Mouse (Mus musculus) cerebellum, postnatal 10 days (tissue): ENCODE measurements at regions not wholly inside any gene's neighbourhood (a gene's known extent, or its start where the extent isn't known, plus 50 kb on each side); places are given as distances from the start of the nearest gene placed in this dataset.
"Not testable (repeated sequence)": the region's sequence is repeated elsewhere in the genome, so short reads cannot be mapped to it uniquely, and the experiment has no call there.

ENCODE experiments used
- DNase-seq, 2 experiments: peaks; one replicate each; pipeline ENCODE4 v3.0.0; 2021; ENCODE audit warnings: mixed read lengths in 2 of 2

DNA sequence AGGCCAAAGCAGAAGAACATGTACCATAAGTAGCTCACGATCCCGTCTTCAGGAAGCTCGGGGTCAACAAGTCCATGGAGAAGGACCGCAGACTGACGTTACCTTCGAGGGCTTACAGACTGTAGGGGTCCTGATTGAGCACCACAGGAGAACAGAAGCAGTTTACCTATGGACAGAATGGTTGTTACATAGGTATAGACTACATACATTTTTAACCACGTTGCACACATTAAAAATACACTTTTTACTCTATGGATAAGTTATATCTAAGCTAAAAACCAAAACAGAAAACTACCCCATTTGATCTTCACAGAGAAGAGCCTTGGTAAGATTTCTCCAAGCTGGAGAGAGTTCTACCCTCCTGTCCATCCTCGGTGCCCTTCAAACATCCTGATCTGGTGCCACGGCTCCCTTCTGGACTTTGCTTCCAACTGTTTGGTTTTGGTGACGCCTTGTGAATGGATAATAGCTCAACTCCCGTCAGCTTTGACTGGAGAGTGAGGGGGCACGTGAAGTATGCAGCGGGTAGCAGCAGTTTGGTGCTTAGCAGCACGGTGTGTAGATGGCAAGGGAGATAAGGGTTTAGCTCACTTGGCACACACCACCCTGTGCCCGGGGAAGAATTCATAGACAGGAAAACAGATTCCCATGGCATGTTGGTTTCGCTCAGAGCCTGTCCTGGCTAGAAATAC lies 117.9 kb upstream of the Cpsf6 start:
- DNase-seq, result no peak

DNA sequence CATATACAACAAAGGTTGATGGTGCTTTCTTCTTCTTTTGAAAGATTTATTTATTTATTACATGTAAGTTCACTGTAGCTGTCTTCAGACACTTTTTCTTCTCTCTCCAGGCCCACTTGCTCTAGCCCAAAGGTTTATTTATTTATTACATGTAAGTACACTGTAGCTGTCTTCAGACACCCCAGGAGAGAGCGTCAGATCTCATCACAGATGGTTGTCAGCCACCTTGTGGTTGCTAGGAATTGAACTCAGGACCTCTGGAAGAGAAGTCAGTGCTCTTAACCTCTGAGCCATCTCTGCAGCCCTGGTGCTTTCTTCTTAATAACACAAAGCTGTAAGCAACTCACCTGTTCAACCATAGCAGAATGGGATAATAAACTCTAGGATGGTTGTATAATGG lies 117.3 kb upstream of the Cpsf6 start:
- DNase-seq, result not testable (repeated sequence)

DNA sequence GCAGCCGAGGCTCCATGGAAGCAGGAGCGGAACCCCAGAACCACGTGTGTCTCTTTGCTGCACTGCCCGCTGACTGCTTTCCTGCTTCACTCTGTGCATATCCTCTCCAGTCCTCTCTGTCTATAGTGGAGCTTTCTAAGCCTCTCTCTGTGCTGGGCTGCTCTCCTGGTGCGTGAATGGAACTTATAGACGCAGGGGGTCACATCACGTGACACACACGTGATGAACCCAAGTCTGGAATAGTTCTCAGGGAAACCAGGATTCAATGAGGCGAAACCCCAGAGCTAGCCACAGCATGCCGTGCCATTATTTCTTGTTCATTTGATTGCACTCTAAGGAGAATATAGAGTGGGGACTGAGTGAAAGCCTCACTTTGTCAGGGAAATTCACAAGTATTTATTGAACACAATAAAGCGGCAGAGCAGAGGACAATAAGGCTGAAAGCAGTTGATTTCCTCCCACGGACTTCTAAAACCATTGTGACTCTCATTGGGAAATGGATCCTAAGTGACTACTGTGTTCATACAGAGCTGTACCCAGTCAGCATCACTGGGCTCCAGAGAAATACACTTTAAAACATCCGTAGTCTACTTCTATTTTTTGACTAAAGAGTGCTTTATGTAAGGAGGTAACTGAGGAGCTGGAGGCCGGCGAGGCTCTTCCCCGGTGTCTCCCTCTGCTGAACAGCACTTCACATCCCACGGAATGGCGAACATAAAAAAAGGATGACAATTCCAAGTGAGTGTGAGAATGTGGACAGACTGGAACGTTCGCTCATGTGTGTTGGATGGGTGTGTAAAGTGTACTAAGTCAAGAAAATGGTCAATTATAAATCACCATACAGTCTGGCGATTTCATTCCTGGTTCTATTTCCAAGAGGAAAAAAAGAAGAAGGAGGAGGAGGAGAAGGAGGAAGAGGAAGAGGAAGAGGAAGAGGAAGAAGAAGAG lies 116.5 kb upstream of the Cpsf6 start:
- no peak for DNase-seq

DNA sequence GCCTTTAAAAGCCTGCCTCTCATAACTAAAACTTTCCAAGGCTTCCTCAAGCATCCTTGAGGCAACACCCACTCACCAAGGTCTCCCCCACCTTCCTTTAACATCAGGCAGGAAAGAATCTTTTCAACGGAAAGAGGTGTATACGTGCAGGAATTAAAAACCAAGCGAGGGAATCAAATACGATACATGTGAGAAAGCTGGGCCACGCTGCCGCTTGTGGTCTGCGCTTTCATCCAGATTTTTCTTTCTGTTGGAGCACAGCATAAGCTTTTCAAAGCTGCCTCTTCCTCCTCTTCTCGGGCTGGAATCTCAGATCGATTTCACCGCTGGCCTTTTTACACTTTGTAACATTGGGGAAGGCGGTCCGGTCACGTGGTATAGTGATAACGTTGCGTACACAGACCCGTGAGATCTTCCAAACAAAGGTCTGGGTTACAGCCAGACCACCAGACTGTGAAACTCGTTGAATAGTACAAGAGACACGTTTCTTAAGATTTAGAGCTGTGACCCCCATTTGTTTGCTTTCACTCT lies 114.4 kb upstream of the Cpsf6 start:
- peak in 1 of 2 experiments; percentile 31 for DNase-seq

DNA sequence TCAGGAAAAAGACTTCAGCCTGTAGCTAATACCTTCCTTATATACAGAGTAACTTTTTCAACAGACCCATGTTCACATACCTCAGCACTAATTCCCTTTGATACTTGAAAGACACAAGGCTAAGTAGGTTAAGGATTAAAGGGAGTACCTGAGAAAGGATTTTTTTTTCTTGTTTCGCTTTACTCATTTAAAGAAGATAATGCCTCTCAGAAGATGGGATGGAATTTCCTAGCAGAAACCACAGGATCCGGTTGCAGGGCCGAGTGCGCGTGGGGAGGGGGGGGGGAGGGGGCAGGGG lies 114.0 kb upstream of the Cpsf6 start:
- no peak for DNase-seq

GRCm38 (mm10) chr10:117493091-117493823 lies 113.4 kb upstream of the Cpsf6 start:
- DNase-seq, result no peak

DNA sequence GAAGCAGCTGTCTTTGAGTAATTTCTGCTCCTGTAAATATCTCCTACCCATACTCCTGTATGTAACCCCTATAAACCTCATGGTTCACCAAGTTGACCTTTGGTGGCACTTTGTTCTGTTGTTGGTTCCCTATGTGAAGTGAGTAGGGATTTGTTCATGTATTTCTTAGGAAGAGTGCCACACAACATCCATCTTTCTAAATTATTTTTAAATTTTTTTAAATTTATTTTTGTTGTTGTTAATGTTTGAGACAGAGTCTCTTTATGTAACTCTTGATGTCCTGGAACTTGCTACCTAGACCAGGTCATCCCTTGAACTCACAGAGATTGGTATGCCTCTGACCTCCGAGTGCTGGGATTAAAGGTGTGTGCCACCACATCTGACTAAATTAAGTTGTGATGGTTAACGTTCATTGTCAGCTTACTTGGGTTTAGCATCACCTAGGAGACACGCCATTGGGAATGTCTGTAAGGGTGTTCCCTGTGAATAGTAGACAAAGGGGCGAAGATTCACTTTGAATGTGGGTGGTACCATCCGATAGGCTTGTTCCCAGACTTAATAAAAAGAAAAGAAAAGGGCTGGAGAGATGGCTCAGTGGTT lies 112.7 kb upstream of the Cpsf6 start:
- no peak for DNase-seq

DNA sequence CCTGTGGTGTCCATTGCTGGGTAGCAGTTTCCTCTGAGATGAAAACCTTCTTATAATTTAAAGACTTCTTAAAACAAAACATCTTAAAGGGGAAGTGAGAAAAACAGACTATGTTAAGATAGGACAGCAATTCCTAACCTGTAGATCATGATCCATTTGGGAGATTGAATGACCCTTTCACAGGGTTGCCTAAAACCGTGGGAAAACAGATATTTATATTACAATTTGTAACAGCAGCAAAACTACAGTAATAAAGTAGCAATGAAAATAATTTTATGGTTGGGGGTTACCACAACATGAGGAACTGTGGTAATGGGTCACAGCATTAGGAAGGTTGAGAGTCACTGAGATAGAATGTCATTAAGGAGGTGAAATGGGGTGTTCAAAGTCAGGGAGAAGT lies 111.9 kb upstream of the Cpsf6 start:
- DNase-seq, result no peak

GRCm38 (mm10) chr10:117490851-117491595 lies 111.2 kb upstream of the Cpsf6 start:
- no peak for DNase-seq

DNA sequence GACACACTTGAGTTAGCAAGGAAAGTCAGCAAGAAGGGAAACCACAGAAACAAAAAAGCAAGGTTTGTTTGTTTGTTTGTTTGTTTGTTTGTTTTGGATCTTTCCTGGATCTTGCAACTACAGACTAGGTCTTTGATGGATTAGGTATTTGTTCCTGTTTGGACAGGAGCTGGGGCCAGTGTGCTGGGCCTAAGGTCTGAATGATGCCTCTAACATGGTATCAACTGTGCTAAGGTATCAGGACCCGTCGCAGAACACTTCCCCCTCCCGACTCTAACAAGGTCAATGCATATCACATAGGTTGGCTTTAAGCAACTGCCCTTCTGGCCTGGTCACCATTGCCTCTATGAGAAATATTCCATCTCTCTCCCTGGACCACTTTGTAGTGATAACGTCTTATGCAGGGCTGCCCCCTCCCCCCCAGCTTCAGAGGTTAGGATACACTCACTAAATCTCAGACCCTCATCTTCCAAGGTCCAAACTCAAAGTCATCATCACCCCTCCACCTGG lies 103.3 kb upstream of the Cpsf6 start:
- no peak for DNase-seq

DNA sequence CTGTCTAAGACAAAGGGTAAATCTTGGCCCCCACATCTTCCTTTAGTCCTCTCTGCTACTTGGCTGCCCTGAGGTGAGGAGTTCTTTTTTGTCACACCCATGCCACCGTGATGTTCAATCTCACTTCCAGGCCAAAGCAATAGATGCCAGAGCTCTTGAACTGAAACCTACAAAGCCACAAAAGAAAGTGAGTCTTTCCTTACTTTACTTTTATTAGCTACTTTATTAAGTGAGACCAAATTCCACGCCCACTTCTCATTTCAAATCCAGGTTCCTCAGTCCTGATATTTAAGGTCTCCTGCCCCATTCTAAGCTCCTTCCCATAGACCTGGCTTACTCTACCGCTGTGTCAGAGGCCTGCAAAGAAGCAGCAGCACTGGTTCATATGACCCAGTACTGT lies 102.5 kb upstream of the Cpsf6 start:
- no peak for DNase-seq

- no peak for DNase-seq
Measured at GRCm38 (mm10) chr10:117481341-117481990, 101.7 kb upstream of the Cpsf6 start.

DNA sequence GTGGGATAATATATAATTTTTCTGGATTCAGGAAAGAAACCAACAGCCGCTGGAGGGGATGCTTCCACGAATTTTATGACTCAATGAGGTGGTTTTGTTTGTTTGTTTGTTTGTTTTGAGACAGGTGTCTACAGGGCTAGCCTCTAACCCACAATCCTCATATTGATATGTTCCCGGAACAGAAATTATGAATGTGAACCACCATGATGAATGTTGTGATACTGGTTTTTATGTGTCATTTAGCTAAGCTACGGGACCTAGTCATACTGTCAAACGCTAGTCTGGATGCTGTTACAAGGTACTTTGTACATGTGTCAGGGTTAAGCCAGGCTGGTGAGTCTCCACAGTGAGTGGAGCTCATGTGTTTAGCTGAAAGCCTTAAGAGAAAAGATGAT lies 100.6 kb upstream of the Cpsf6 start:
- no peak for DNase-seq

DNA sequence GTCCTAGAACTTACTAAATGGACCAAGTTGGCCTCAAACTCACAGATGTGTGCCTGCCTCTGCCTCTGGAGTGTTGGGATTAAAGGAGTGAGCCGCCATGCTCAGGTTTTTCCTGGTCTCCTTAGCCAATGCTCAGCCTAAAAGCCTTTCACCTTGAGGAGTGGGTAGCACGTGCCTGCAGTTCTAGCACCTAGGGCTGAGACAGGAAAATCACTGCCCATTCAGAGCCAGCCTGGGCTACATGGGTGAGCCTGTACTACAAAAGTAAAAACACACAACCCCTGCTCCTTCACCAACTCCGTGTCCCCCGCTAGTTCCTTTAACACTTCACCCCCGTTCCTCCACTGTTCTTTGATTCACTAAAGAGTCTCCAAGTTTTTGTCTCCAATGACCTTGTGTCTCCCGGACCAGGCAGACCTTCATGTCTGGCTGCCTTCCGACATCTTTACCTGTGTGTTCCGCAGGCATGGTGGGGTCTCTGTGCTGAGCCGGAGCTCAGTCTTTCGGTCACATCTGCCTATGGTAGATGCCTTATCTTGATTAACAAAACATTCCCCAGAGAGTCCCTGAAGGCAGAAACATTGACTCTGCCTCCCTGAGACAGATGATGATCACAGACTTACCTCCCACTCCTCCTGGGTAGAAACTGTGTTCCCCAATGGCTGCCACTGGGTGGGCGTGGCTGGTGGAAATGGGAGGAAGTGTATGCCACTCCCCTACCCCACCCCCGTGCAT lies 100.1 kb upstream of the Cpsf6 start:
- DNase-seq, result no peak

DNA sequence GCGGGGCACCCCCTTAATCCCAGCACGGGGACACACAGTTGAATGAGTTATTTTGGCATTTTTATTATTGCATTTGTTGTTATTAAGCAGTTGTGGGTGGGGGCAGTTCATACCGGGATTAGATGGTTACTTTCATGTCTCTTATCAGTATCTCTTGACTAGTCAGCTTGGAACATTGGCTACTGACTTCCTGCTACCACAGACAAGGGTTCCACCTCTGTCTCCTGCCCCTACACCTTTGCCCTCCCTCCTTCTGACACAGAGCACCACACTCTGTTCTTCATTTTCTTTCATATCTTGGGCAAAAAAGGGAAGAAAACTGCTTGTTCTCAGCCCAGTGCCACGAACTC lies 99.1 kb upstream of the Cpsf6 start:
- DNase-seq, result no peak

DNA sequence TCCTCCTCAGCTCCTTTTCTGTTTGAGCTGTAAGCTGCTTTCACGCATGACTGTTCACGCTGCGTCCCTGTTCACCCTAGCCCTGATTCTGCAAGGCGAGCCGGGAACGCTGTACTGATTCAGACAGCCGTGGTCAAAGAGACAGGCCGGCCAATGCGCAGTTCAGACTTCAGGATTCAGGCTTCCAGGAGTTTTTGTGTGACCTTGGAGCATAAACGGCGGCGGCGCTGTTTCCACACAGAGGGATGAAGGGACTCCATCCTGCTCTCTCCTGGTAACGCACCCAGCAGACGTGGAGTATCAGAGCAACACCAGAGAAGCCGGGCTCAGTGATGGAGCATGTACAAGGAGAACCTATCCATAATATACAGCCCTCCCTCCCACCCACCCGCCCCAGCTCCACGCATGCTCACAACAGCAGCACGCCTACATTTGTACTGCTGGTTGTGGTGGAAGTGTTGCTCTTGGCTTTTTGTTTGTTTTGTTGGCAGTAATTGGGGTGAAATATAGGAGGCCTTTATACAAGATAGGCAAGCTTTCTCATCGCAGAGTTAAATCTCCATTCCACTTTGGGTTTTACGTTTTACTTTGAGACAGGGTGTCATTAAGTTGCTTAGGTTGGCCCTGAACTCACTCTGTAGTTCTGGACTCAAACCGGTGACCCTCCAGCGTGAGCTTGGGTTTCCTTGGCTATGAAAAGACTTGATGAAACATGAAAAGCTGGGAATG lies 98.6 kb upstream of the Cpsf6 start:
- DNase-seq, result peak; percentile 50 to 65

DNA sequence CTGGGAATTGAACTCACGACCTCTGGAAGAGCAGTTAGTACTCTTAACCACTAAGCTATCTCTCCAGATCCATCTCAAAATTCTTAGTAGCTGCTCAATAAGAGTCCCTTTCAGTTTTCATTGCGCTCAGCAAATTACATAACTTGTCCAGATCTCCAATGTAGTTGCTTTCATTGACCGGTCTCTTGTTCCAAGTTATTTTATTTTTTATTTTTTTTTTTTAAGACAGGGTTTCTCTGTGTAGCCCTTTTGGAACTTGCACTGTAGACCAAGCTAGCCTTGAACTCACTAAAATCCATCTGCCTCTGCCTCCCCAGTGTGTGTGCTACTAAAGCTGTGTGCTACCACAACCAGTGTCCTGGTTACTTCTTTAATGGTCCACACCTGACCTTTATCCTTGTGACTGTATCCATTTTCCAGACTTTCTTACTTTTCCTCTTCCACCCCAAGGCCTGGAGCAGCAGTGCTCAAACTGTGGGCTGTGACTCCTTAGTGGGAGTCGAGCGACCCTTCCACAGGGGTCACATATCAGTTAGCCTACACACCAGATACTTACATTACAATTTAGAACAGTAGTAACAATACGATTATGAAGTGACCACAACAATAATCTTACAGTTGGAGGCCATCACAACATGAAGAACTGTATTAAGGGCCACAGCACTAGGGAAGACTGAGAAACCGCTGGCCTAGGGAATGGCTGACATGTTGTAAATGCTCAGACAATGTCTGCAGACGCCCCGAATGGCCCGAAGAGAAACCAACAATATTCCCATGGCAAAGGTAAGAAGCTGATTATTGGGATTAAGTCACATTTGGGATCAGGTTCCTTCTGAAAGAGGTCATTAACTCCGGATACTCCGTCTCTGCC lies 97.8 kb upstream of the Cpsf6 start:
- no peak for DNase-seq

DNA sequence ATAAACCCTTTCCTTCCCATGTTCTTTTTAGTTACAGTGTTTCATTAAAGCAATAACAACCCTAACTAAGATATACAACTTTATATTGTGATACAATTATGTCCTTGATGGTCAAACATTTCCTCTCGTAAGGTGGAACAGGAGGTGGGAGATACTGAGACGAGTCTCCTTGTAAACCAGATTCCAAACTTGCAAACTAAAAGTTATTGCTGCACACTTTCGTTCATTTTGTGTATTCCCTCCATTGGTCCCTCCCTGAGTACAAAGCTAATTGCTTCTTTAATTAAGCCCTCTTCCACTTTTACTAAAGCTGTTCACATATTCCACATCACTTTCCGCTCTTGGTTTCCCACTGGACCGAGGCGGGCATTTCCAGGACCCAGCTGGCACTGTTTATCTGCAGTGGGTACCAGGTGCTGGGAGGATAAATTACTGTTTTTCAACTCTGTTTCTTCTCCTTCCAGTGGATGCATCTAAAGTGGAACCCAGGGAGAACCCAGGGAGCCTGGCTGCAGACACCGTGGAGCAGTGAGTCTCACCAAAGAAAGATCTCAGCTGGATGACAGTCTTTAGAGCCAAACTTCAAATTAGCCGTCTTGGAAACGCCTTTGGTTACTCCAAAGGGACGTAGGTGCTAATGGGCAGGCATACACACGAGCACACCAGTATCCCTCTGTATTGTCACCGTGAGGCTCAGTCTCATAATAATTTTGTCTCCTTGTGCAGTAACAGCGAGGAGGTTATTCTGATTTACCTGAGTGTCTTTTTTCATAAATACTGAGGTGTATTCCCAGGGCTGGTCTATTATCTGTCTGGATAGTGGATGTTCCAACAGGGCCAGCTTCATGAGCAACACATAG lies 95.5 kb upstream of the Cpsf6 start:
- DNase-seq, result no peak
